Mouse (Mus musculus) midbrain, embryonic 12.5 days (tissue): ENCODE results near the gene Cbln1. TPM values are rescaled to one million over a fixed set of nuclear protein-coding genes. Genes with fewer than 3 reads are reported as not detected.

Experiments used
- ATAC-seq: fragments of 200-750 bp; cut with Nextera tagmentation; 2 replicates; pipeline ENCODE4 v1.8.0; 2017; ENCODE audit warnings: low read depth, moderate TSS enrichment, moderate library complexity; ENCODE audit not compliant: low FRiP score
- H3K27ac ChIP-seq: fragments of 300-500 bp; sonication (generic); replicated peaks from 2 replicates; pipeline ENCODE4 v1.5.1; 2016; ENCODE audit warnings: mild to moderate bottlenecking
- H3K27me3 ChIP-seq: fragments of 300-500 bp; sonication (generic); 2 replicates; pipeline ENCODE4 v1.6.1; 2016; ENCODE audit warnings: mild to moderate bottlenecking
- H3K36me3 ChIP-seq: fragments of 300-500 bp; sonication (generic); 2 replicates; pipeline ENCODE4 v1.6.1; 2016
- H3K4me1 ChIP-seq: fragments of 300-500 bp; sonication (generic); 2 replicates; pipeline ENCODE4 v1.6.1; 2016
- H3K4me2 ChIP-seq: fragments of 300-500 bp; sonication (generic); replicated peaks from 2 replicates; pipeline ENCODE4 v1.6.1; 2016; ENCODE audit warnings: mild to moderate bottlenecking, moderate library complexity
- H3K4me3 ChIP-seq: fragments of 300-500 bp; sonication (generic); 2 replicates; pipeline ENCODE4 v1.5.1; 2016; ENCODE audit warnings: mild to moderate bottlenecking
- H3K9ac ChIP-seq: fragments of 300-500 bp; sonication (generic); replicated peaks from 2 replicates; pipeline ENCODE4 v1.6.1; 2016; ENCODE audit warnings: mild to moderate bottlenecking, moderate library complexity
- H3K9me3 ChIP-seq: fragments of 300-500 bp; sonication (generic); 2 replicates; pipeline ENCODE4 v1.6.1; 2016; ENCODE audit warnings: mild to moderate bottlenecking
- WGBS: fragments of 180-500 bp; shearing (Covaris S2); methylation state at CpG from one replicate; pipeline ENCODE4 v1.1.7; 2016; 5-methylcytosine and 5-hydroxymethylcytosine counted together
- polyA plus RNA-seq: library from polyadenylated mRNA; unstranded; fragments of >200 nt; fragmentation: Nextera tagmentation; extraction: Ambion mirVana; gene quantifications from 2 replicates; pipeline ENCODE4 v1.2.1, GENCODE M21; 2016

Cbln1 gene
- polyA plus RNA-seq, 1 experiment from 2014 or later, result 9.9 TPM

DNA sequence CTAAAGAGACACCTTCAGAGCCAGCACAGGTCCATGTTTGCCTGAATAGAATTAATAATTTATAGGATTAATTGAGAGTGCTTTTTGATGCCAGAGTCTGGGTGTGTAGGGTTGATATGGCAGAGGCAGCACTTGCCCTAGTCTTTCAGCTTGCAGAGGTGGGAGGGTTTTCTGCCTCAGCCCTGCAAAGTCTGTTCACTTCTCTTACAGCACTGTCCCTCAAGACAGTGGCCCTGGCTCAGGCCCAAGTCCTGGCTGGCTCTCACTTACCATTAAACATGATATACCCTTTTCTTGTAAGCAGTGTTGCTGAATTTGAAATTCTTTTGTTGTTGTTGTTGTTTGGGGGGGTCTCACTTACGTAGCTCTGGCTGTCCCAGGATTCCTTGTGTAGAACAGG, 9.0 kb upstream of the Cbln1 start:
- no peaks in the 10 kb centered on the region for H3K4me1 ChIP-seq
- H3K4me2 ChIP-seq, result no peak overlapping the region
- no peak overlapping the region for H3K27ac ChIP-seq
- peaks cover 9% of the 10 kb centered on the region for H3K27me3 ChIP-seq
- no peak overlapping the region for H3K4me3 ChIP-seq
- 80% methylated on average over 1 of the region's 1 CpGs for WGBS
- H3K36me3 ChIP-seq, result no peaks in the 10 kb centered on the region
- ATAC-seq, result no peak
- no peak overlapping the region for H3K9ac ChIP-seq
- no peaks in the 10 kb centered on the region for H3K9me3 ChIP-seq

DNA sequence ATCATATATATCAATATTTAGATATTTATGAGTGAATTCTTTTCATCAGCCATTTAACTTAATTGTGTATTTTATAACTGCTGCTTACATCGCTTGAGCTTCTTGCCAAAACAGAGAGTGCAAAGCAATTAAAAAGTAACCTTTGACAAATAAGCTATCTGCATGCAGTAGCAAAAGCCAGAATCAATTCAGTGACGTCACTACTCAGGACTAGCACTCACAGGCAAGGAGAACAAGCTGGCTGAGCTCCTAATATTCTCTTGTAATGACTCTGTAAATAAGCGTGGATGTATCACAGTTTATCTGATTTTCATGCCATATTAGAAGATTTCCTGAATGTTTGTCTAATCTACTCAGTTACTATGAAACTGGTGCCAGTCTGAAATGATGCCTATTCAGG, 5.8 kb upstream of the Cbln1 start:
- Histone ChIP-seq H3K4me2 (no peak overlapping the region), H3K4me1 (peaks cover 14% of the 10 kb centered on the region), H3K27me3 (peaks cover 25% of the 10 kb centered on the region), H3K9ac (no peak overlapping the region), H3K36me3 (no peaks in the 10 kb centered on the region), H3K27ac (no peak overlapping the region), H3K9me3 (no peaks in the 10 kb centered on the region), H3K4me3 (no peak overlapping the region)
- WGBS, result 71% methylated on average over 3 of the region's 3 CpGs
- ATAC-seq, result no peak

DNA sequence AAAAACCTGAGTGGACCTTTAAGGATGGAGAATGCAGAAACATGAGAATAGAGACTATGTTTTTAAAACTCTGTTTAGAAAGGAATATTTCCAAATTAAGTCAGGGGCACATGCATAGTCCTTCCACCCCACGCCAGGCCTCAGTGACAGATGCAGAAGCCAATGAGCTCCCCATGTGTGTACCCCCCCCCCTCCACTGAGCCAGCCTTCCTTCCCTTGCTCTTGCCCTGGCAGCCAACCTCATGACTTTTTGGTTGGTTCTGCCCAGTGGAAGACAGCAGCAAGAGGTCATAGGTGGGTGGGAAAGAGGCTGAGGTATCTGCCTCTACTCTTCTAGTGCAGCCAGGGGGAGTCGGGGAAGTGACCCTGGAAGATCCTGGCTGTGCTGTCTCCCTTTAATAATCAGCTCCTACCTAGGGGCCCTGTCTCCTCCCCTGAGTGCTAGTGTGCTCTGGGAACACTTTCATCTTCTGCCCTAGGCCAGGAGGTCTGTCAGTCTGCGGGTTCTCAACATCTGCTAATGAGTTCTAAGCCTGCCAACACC, 4.8 kb upstream of the Cbln1 start:
- no peak for ATAC-seq
- Histone ChIP-seq H3K4me3 (no peak overlapping the region), H3K9me3 (no peaks in the 10 kb centered on the region), H3K27me3 (peaks cover 30% of the 10 kb centered on the region), H3K27ac (no peak overlapping the region), H3K4me1 (peaks cover 15% of the 10 kb centered on the region), H3K9ac (no peak overlapping the region), H3K4me2 (0 out of 2 replicates have a peak overlapping the region, but pooled peaks have one; percentile 7), H3K36me3 (no peaks in the 10 kb centered on the region)
- 72% methylated on average over 3 of the region's 3 CpGs for WGBS

DNA sequence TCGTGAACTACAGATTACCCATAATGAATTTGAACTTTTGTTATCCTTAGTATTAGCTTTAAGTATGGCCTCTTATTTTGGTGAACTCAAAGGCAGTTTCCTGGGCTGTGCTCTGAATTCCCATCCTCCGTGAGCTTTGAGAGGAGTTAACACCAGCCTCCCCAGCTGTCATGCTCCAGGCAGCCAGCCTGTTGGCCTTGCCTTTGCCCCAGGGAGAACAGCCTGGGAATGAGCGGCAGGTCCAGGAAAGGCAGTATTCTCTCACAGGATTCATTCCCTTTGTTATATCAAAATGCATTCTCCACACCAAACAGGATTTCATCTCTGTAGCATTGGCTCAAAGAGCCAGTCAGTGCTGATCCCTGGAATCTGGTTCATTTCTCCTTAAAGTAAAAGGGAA, 3.1 kb upstream of the Cbln1 start:
- no peaks in the 10 kb centered on the region for H3K36me3 ChIP-seq
- H3K9ac ChIP-seq, result no peak overlapping the region
- H3K27ac ChIP-seq, result 0 out of 2 replicates have a peak overlapping the region, but pooled peaks have one; percentile 39
- WGBS, result 28% methylated on average over 3 of the region's 3 CpGs
- peaks cover 46% of the 10 kb centered on the region for H3K27me3 ChIP-seq
- no peak for ATAC-seq
- H3K4me3 ChIP-seq, result no peak overlapping the region
- H3K9me3 ChIP-seq, result no peaks in the 10 kb centered on the region
- peak overlapping the region; percentile 9; the same call in 1 of the 2 replicates for H3K4me2 ChIP-seq
- peaks cover 28% of the 10 kb centered on the region for H3K4me1 ChIP-seq

DNA sequence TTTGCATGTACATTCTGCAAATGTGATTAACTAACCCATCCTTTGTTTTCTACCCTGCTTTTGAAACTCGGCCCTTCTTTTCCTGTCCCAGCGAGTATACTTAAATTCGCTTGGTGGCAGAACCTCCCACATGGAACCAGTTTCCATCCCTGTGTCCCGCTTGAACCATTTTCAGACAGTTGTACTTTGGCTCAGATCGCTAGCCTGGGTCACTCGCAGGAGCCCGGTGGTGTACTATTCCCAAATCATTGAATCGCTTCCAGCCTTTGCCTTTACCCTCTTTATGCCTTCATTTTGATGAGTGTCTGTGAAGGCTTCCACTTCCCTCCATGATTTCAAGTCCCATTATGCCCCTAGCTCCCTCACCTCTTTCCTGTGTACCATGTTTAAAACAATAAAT, 2.0 kb upstream of the Cbln1 start:
- Histone ChIP-seq H3K36me3 (no peaks in the 10 kb centered on the region), H3K9me3 (no peaks in the 10 kb centered on the region), H3K4me3 (peak overlapping the region; percentile 68), H3K27me3 (peaks cover 58% of the 10 kb centered on the region), H3K9ac (no peak overlapping the region), H3K27ac (no peak overlapping the region), H3K4me2 (peak overlapping the region; percentile 91), H3K4me1 (peaks cover 40% of the 10 kb centered on the region)
- no peak for ATAC-seq
- WGBS, result 51% methylated on average over 8 of the region's 8 CpGs

DNA sequence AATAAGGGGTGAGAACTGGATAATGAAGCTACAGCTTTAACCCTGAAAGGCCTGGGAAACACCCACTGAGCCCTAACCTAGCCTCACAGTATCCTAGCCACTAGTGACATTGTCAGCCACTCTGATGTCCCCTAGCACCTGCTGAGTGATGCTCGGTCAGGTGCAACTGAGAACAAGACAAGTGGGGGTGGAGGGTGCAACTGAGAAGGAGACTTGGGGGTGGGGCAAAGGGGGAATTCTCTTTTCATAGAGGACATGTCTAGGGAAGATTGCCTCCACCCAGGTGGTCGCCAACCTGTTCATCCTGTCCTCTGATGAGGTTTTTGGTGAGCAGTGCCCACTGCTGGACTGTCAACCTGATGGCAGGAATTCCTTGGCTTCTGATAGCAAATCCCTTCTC, 1.5 kb upstream of the Cbln1 start:
- peak overlapping the region; percentile 68 for H3K4me3 ChIP-seq
- H3K27me3 ChIP-seq, result peaks cover 62% of the 10 kb centered on the region
- WGBS, result 28% methylated on average over 2 of the region's 2 CpGs
- H3K27ac ChIP-seq, result no peak overlapping the region
- H3K9me3 ChIP-seq, result no peaks in the 10 kb centered on the region
- peak overlapping the region; percentile 91 for H3K4me2 ChIP-seq
- peak overlapping the region; percentile 65; the same call in 1 of the 2 replicates for H3K9ac ChIP-seq
- H3K36me3 ChIP-seq, result no peaks in the 10 kb centered on the region
- H3K4me1 ChIP-seq, result peaks cover 44% of the 10 kb centered on the region
- no peak for ATAC-seq

DNA sequence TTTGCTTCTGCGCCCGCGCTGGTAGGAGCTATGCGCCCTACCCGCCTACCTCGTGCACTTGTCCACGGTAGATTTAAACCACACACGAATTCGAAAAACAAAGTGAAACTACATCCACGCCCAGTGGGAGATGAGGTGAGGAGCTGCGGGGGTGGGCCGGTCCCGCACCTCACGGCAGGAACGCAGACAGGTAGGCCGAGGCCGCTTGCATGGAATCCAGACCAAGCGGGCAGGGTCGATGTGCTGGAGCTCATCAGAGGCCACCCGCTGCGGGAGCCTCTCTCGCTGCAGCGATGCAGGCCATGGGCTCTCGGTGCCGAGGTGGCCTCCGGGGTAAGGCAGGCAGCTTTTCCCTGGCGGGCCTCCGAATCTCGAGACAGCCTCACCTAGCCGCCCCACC, 905 bp upstream of the Cbln1 start:
- ATAC-seq, result 0 out of 2 replicates have a peak, but pooled peaks have one; percentile 3
- Histone ChIP-seq H3K27ac (peak overlapping the region; percentile 49; the same call in 1 of the 2 replicates), H3K9me3 (no peaks in the 10 kb centered on the region), H3K4me3 (peak overlapping the region; percentile 68), H3K9ac (peak overlapping the region; percentile 65), H3K27me3 (peaks cover 64% of the 10 kb centered on the region), H3K36me3 (no peaks in the 10 kb centered on the region), H3K4me1 (peaks cover 50% of the 10 kb centered on the region), H3K4me2 (peak overlapping the region; percentile 91)
- under 1% methylated on average over 30 of the region's 30 CpGs for WGBS

DNA sequence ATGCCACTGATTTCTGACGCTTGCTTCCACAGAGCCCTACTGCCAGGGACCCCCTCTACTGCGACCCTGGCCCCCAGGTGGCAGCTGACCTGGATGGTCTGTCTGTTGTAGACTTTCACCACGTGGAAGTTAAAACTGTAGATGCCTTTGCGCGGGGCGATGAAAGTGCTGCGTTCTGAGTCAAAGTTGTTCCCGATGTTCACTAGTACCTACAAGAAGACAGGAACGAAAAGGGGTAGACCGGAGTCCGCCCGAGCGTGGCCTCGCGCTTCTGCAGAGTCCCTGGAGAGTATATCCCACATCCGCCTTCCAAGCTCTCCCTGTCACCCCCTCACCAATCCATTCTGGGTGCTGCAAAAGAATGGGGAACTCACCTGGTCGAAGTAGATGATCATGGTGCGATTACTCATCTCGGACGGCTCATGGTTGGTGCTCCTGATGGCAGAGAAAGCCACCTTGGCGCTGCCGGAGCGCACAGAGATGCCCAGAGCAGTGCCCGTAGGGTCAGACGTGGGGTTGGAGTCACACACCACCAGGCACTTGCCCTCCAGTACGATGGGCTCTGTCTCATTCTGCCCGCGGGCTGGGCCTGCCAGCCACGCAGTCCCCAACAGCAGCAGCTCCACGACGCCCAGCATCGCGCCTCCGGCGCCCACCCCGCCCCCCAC, 672 bp downstream of the Cbln1 start:
- H3K4me3 ChIP-seq, result peak overlapping the region; percentile 68
- peak; percentile 31 for ATAC-seq
- no peaks in the 10 kb centered on the region for H3K36me3 ChIP-seq
- peaks cover 51% of the 10 kb centered on the region for H3K4me1 ChIP-seq
- H3K9ac ChIP-seq, result peak overlapping the region; percentile 71
- WGBS, result under 1% methylated on average over 34 of the region's 36 CpGs
- peak overlapping the region; percentile 81 for H3K27ac ChIP-seq
- H3K9me3 ChIP-seq, result no peaks in the 10 kb centered on the region
- H3K27me3 ChIP-seq, result peaks cover 75% of the 10 kb centered on the region
- peak overlapping the region; percentile 91 for H3K4me2 ChIP-seq

DNA sequence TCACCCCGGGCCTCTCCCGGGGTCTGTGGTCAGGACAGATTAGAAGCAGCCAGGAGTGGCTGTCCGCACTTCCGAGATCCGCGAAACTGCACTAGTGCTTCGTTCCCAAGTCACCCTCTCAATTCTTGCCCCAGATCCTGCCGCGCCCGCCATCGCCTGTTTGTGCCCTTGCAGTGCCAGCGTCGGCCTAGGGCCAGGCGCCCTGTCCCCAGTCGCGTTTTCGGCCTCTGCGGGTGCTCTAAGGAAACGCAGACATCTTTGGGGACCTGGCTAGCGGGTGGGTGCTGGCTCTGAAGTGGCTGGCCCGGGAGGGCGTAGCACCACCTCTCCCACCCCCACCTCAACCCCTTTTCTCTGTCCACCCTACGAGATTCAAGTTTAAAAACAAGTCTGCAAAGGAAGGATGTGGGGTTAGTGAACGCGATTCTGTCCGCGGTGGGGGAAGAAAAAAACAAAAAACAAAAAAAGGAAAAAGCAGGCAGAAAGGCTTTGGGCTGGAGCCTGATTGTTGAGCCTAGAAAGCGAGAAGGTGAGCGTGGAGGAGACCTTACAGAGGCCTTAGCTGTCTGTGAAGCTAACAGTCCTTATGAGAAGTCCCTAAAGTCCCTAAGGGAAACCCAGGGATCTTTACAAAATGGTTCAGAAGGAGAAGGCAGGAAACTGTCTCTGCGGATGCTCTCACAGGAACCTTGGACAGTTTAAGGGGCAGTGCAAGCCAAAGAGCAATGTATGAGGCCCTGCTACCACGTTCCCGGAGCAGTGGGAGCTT, 1.4 kb downstream of the Cbln1 start:
- under 1% methylated on average over 32 of the region's 32 CpGs for WGBS
- Histone ChIP-seq H3K4me1 (peaks cover 51% of the 10 kb centered on the region), H3K27me3 (peaks cover 82% of the 10 kb centered on the region), H3K36me3 (no peaks in the 10 kb centered on the region), H3K27ac (no peak overlapping the region), H3K9ac (peak overlapping the region; percentile 40), H3K4me3 (peak overlapping the region; percentile 68), H3K4me2 (peak overlapping the region; percentile 91), H3K9me3 (no peaks in the 10 kb centered on the region)
- ATAC-seq, result no peak

DNA sequence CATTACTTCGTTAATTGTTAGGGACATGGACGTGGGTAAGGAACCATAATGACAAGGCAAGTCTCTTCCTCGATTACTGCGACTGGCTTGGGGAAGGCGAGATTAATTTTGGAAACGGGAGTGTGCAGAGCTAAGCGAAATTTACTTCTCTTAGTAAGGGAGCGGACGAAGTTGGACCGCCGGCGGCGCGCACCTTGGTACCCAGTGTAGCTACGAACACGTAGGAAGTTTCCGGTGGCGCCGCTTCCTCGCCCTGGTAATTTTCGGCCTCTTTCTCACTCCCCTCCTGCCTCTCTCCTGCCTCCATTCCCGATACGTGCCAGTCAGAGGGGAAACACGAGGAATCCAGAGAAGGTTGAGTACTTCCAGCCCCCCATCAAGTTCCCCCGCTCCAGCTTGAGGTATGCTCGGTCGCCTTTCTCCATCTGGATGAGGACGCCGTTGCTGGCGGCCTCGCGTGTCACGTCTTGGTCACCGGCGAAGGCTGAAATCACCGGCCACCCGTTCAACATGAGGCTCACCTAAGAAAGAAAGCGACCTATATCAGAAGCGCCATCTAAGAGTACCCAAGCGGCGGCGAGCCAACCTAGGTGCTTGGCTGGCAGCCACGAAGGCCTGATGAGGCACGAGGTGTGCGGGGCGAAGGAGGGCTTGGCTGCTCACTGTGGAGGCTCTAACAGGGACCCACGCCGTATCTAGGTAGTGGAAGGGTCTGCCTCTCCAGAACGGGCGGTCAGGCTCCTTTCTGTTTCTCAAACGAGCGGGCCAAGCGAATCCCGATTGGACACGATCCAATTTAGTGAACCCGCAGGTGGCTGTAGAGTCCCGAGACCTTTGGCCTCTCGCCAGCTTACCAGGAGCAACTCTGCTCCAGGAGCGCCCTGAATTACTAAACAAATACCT, 2.2 kb downstream of the Cbln1 start:
- H3K4me2 ChIP-seq, result peak overlapping the region; percentile 91
- H3K9ac ChIP-seq, result peak overlapping the region; percentile 40
- no peak overlapping the region for H3K27ac ChIP-seq
- no peaks in the 10 kb centered on the region for H3K36me3 ChIP-seq
- ATAC-seq, result no peak
- peaks cover 45% of the 10 kb centered on the region for H3K4me1 ChIP-seq
- H3K4me3 ChIP-seq, result peak overlapping the region; percentile 68
- H3K9me3 ChIP-seq, result no peaks in the 10 kb centered on the region
- WGBS, result under 1% methylated on average over 59 of the region's 59 CpGs
- peaks cover 88% of the 10 kb centered on the region for H3K27me3 ChIP-seq

DNA sequence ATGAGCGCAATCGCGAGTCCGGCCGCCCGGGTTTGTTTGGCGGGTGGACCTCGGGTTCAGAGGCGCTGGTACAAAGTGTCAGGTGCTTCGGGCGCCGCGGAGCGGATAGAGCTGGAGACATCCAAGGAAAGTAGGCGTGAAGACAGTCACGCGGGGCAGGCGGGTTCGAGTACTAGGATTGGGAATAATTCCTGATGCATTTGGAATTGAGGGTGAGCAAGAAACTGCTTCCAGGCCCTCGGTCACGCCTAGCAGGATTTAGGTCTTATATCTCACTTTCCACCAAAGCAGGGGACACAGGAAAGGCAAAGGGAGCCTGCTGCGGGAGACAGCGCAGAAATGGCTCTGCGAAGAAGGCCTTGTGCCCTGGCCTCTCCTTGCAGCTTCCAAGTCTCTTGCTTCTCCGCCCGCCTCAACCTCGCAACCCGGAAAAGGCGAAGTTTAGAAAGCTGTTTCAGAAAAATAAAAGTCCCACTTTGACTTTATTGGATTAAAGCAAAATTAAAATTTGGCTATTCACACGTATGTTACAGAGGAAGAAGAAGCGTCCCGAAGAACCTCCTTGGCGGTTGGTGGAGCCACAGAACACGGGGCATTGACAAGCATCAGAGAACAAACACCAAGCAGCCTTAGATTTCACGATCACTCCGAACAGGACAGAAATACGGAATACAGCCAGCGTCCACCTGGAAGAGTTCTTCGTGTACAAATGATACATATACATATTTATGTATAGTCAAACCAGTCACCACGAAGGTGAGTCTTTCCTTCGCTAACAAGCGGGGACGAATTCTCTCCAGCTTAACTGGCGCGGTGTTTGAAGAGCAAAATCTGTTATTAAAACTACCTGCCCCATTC, 3.2 kb downstream of the Cbln1 start:
- Histone ChIP-seq H3K27me3 (peaks cover 94% of the 10 kb centered on the region), H3K4me3 (peak overlapping the region; percentile 68), H3K4me2 (peak overlapping the region; percentile 91), H3K9me3 (no peaks in the 10 kb centered on the region), H3K9ac (peak overlapping the region; percentile 37; the same call in 1 of the 2 replicates), H3K27ac (no peak overlapping the region), H3K36me3 (no peaks in the 10 kb centered on the region), H3K4me1 (peaks cover 45% of the 10 kb centered on the region)
- WGBS, result 2% methylated on average over 45 of the region's 45 CpGs
- ATAC-seq, result no peak
